Mouse (Mus musculus): Measurements from ENCODE around the gene Olfr138. TPM values are rescaled to one million over a fixed set of nuclear protein-coding genes. Genes with fewer than 3 reads are reported as not detected.

Gene Olfr138
- polyA plus RNA-seq (2015; fragmentation: Nextera tagmentation; extraction: Ambion mirVana), result not detected in 2 replicates

DNA sequence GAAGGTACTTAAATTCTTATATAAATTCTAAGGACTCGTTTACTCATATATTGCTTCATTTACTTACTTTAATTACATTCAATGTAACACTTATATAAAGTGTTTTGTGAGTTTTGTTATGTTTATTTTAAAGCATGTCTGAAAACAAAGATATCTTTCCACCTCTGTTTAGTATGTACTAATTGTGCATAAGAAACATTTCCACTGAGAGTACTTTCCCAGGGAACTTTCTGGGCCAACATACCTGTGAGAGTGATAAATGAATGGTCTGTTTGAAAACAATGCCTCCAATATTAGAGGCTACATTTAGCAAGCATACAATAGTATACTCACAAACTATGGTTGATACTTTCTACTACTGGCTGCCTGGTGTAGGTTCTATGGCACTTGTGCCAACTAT, at the start of gene Olfr138:
Gene Olfr138, plus strand, starts transcription at position 301 of the 400 bp plus-strand sequence.
- Histone ChIP-seq H3K4me3 (ENCODE audit: low read depth, low read length) (no peak within 1 kb of the TSS), H3K4me1 (ENCODE audit: control insufficient read depth, insufficient read depth, low read length) (no peaks in the 10 kb centered on the region), H3K9me3 (replicated peaks; ENCODE audit: control insufficient read depth, low read length, poor library complexity, severe bottlenecking) (0 out of 2 replicates have a peak, but pooled peaks cover 5% of the 10 kb centered on the region), H3K4me2 (ENCODE audit: low read length) (no peak within 1 kb of the TSS), H3K27me3 (ENCODE audit: control insufficient read depth, insufficient read depth, low read depth, low read length) (no peaks in the 10 kb centered on the region), H3K9ac (ENCODE audit: low read depth, low read length) (no peak within 1 kb of the TSS), H3K27ac (ENCODE audit: low read length) (no peak within 1 kb of the TSS), H3K36me3 (ENCODE audit: control insufficient read depth, insufficient read depth, low read length) (no peaks in the 10 kb centered on the region)
- WGBS, result 73% methylated on average over 1 of the region's 1 CpGs
- no peak for ATAC-seq

DNA sequence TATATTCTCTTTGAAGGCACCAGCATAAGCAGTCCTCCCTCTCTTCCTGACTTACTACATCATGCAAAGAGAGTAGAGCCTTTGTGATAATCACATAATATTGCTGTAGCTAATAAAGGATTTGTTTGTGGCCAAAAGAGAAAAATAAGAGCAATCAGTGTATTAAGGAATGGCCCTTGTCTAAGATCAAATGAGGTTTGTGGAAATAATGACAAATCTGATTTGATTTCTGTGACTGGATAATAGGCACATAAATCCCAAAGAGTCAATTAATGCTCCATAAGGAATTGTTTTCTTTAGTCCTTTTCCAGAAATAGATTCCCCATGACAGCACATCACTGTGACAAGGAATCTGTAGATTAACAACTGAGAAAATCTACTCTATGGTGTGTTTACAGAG, 46.6 kb downstream of the Olfr138 start, which contains the start of gene Olfr137:
Gene Olfr137, minus strand, starts transcription at position 101 of the 400 bp plus-strand sequence.
- H3K27ac ChIP-seq (ENCODE audit: low read length), result no peak within 1 kb of the TSS
- no peaks in the 10 kb centered on the region for H3K4me1 ChIP-seq (ENCODE audit: control insufficient read depth, insufficient read depth, low read length)
- ATAC-seq, result no peak
- H3K9me3 ChIP-seq (replicated peaks; ENCODE audit: control insufficient read depth, low read length, poor library complexity, severe bottlenecking), result 0 out of 2 replicates have a peak, but pooled peaks cover 2% of the 10 kb centered on the region
- no peak within 1 kb of the TSS for H3K4me3 ChIP-seq (ENCODE audit: low read depth, low read length)
- no peaks in the 10 kb centered on the region for H3K27me3 ChIP-seq (ENCODE audit: control insufficient read depth, insufficient read depth, low read depth, low read length)
- H3K9ac ChIP-seq (ENCODE audit: low read depth, low read length), result no peak within 1 kb of the TSS
- no peak within 1 kb of the TSS for H3K4me2 ChIP-seq (ENCODE audit: low read length)
- no peaks in the 10 kb centered on the region for H3K36me3 ChIP-seq (ENCODE audit: control insufficient read depth, insufficient read depth, low read length)

Other genes starting within 250 kb of the Olfr138 start
- not detected in 2 replicates for gene Olfr129, start 201.0 kb upstream of the Olfr138 start, polyA plus RNA-seq (2015; fragmentation: Nextera tagmentation; extraction: Ambion mirVana)
- gene Olfr130, start 197.1 kb upstream of the Olfr138 start, polyA plus RNA-seq (2015; fragmentation: Nextera tagmentation; extraction: Ambion mirVana), result not detected in 2 replicates
- gene Olfr131, start 172.3 kb upstream of the Olfr138 start, polyA plus RNA-seq (2015; fragmentation: Nextera tagmentation; extraction: Ambion mirVana), result not detected in 2 replicates
- gene Olfr132, start 126.5 kb upstream of the Olfr138 start, polyA plus RNA-seq (2015; fragmentation: Nextera tagmentation; extraction: Ambion mirVana), result not detected in 2 replicates
- not detected in 2 replicates for gene Olfr133, start 115.8 kb upstream of the Olfr138 start, polyA plus RNA-seq (2015; fragmentation: Nextera tagmentation; extraction: Ambion mirVana)
- not detected in 2 replicates for gene Olfr134, start 89.6 kb upstream of the Olfr138 start, polyA plus RNA-seq (2015; fragmentation: Nextera tagmentation; extraction: Ambion mirVana)
- not detected in 2 replicates for gene Olfr135, start 56.7 kb upstream of the Olfr138 start, polyA plus RNA-seq (2015; fragmentation: Nextera tagmentation; extraction: Ambion mirVana)
- not detected in 2 replicates for gene Olfr137, start 46.5 kb downstream of the Olfr138 start, polyA plus RNA-seq (2015; fragmentation: Nextera tagmentation; extraction: Ambion mirVana)
- not detected in 2 replicates for gene Olfr136, start 68.8 kb downstream of the Olfr138 start, polyA plus RNA-seq (2015; fragmentation: Nextera tagmentation; extraction: Ambion mirVana)
- not detected in 2 replicates for gene Esp36, start 159.2 kb downstream of the Olfr138 start, polyA plus RNA-seq (2015; fragmentation: Nextera tagmentation; extraction: Ambion mirVana)